Mouse (Mus musculus) left cerebral cortex, postnatal 25 days (tissue): ENCODE measurements around the gene Eepd1. TPM values are rescaled to one million over a fixed set of nuclear protein-coding genes. Genes with fewer than 3 reads are reported as not detected.

Source experiments
- DNase-seq, 2 experiments: peaks; one replicate each; pipeline ENCODE4 v3.0.0; 2022; ENCODE audit warnings: low spot score in 2 of 2, mixed read lengths in 1 of 2
- intact Hi-C: fragments of 180-260 bp; cut with DNase I; formaldehyde crosslinking; loops from one replicate; pipeline ENCODE4 v1.15.1; 2025
- total RNA-seq, 2 experiments: library from RNA; stranded (reverse); gene quantifications; 2 replicates each; pipeline ENCODE4 v1.2.3; 2021

The Eepd1 gene
- total RNA-seq, 2 experiments from 2014 or later, result 18.9 to 21.7 TPM

DNA sequence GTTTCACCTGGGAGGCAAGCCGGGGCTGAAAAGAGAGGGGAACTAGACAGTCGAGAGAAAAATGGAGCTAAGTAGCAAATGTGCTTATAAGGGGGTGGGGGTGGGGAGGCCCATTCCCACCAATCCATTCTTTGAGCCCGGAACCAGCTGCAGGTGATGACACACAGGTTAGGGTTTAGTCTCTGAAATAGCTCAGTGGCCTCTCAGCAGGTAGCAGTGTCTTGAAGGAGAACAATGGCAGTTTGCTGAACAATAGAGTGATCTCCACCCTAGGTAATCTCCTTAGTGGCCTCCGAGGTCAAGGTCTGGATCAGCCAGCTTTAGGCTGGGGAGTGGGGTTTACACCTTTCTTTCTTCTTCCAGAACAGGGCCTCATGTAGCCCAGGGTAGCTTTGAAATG, 82.5 kb downstream of the Eepd1 start:
- intact Hi-C loops, result no loop called here
- DNase-seq, result no peak

DNA sequence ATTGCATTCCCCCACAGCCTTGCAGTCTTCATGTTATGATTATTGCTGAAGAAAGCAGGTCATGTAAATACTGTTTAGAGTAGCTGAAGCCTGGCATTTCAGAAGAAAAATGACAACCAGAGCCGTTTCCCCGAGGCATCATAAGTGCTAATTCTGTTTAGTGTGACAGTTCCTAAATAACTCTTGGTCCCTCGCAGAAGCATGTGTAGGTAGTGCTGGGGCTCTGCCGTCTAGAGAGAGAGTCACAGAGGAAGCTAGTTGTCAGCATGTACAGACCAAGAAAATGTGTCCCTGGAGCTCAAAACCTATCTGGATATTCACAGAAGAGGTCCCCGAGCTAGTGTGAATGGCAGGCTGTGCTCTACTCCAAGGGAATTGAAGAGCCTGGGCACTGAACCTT, 85.7 kb downstream of the Eepd1 start:
- peak in 1 of 2 experiments; percentile 69 for DNase-seq
- intact Hi-C loops, result no loop called here

DNA sequence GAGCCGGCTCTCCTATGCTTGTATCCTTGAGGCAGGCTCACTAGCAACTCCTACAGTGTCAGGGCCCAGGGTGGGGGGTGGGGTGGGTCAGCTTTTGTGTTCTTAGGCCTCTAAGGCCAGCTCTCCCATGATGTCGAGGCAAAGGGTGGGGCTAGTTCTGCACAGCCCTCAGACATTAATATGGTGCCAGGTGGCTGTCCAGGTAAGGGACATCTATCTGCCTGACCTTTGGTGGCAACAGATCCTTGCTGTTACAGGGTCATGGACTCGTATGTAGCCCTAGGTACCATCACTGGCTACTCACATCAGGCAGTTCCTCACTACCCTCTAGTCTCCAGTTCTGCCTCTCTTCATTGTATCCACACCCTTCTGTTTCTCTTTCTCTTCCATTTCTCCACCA, 87.4 kb downstream of the Eepd1 start:
- intact Hi-C loops, result no loop called here
- no peak for DNase-seq

DNA sequence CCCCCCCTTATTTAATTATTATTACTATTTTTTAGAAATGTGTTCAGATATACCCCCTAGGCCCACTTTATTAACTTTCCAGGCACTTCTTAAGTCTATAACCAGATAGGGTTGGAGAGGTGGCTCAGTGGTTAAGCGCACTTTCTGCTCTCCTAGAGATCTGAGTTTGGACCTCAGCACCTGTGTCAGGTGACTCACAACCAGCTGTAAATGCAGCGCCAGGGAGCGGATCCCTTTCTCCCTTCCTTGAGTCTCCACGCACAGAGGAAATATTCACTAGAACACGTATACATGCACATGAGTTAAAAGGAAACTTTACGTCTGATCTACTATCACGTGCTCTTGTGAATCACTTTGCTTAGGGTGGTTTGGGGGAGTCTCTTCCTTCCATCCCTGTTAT, 88.7 kb downstream of the Eepd1 start:
- intact Hi-C loops, result loop anchor here (5.0 kb wide), 1 partner anchor 88 kb away; the partner anchor contains the start of gene Eepd1

DNA sequence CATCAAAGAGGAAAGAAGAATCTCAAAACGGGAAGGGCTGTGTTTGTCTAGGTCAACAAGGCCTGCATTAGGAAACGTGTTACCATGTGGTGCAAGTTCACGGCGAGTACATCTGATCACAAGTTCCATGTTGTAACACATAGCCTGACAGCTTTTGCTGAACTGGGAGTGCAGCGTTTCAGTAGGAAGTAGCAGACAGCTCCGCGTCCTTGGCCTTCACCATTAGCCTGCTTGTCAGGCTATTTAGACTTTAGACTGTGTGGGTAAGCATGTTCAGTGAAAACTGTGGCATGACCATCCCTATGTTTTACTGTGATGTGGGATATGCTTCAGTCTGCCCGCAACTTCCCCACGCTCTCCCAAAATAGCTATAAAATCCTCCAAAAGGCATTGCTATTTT, 89.1 kb downstream of the Eepd1 start:
- intact Hi-C loops, result loop anchor here (5.0 kb wide), 1 partner anchor 88 kb away; the partner anchor contains the start of gene Eepd1
- peak; percentile 26 to 75 for DNase-seq

More for the DNA sequence above, 88.7 kb downstream of the Eepd1 start:
- DNase-seq, result no peak

DNA sequence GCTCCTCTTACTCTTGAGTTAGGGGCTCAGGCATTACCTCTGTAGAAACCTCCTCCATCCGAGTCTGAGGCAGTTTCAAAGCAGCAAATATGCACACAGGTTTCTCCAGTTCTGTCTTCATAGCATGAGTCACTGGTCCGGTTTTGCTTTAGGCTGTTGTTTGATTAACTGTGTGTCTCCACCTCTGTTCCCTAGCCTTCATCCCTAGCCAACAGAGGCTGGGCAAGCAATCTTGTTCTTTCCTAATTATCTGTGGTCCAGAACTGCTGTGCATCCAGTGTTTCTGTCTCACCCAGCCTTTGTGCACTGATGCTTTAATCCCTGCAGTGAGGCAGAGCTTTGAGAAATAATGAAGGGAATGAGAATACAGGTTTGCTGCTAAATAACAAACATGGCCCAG, 90.0 kb downstream of the Eepd1 start:
- no peak for DNase-seq
- intact Hi-C loops, result loop anchor here (5.0 kb wide), 1 partner anchor 89 kb away; the partner anchor contains the start of gene Eepd1

DNA sequence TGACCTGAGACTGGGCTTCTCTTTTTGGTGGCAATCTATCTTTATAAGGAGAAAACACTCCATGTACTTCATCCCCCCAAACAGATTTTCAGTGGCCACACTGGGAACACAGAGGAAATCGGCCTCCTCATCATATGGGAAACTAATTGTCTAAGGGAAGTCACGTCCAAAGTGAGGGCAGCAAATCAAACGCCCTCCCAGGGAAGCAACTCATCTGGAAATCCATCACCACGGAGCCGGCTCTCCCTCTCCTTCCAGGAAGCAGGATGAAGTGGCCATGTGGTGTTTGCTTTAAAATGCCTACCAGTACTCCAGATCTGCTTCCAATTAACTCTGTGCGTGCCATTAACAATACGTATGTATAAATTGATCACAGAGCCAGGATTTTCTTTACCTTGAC, 92.4 kb downstream of the Eepd1 start:
- intact Hi-C loops, result loop anchor here (5.0 kb wide), 1 partner anchor 91 kb away; the partner anchor contains the start of gene Eepd1
- DNase-seq, result no peak

DNA sequence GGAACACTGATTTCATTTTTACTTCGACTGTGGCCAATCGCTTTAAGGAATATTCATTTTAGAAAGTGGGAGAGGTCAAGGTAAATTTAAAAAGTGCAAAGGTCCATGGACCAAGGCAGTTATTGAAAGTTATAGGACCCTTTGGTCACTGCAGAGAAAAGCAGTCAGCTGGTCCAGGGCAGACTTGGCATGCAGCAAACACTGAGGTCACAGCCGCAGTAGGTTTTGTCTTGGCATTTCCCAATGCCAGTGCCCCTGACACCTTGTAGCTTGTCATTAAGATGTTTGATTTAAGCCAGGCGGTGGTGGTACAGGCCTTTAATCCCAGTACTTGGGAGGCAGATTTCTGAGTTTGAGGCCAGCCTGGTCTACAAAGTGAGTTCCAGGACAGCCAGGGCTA, 92.8 kb downstream of the Eepd1 start:
- no peak for DNase-seq
- intact Hi-C loops, result loop anchor here (5.0 kb wide), 1 partner anchor 92 kb away; the partner anchor contains the start of gene Eepd1

DNA sequence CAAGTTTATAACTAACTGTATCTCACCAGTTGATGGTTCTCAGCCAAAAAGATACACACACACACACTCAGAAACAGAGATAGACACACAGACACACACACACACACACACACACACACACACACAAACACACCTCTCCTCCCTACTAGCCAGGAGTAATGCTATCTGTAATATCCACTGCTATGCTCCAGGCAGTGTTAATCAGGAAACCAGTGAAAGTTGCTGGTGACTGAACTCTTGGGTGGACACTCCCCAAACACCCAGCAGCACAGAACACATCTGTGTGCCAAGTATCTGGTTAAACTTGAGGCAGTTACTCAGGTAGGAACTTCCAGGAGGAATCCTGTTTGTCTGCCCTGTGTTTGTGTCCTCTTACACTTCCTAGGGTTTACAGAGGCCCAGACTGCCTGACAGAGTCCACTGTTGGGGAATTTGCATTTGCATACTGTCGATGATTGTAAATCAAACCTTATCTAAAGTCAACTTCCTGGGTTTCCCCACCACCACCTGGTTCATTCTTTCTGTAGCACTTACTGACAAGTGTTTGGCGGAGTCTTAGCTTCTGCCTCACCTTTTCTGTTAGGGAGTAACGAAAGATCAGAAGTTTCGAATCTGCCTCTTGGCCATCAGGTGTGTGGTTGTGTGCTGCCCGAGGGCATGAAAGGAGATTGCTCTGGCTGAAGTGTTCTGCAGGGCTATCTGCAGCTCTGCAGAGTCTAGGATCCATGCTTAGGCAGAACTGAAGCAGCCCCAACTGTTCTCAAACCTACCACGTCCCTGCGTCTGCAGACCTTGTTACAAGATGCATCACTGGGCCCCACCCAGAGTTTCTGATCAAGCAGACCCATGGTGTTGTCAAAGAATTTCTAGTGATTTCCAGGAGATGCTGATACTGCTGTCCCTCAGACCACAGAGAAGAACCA, 97.6 kb downstream of the Eepd1 start:
- intact Hi-C loops, result no loop called here
- DNase-seq, result no peak

DNA sequence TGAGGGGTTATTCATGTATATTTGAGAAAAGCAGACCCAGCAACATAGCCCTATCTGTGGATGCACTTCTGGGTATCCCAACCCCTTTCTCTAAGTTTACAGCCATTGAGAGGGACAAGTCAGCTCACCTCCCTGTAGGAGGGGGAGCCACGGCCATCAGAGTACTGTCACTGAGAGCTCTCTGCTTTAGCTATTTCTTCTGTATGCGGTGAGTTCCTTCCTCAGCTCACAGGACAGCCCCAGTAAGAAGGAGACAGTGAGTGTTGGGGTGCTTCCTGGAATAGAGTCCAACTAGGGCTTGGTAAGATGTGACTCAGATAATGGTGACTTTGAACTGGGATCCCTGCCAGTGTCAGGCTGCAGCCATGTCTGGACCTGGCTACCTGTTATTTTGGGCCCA, 102.3 kb downstream of the Eepd1 start:
- intact Hi-C loops, result no loop called here
- DNase-seq, result no peak

DNA sequence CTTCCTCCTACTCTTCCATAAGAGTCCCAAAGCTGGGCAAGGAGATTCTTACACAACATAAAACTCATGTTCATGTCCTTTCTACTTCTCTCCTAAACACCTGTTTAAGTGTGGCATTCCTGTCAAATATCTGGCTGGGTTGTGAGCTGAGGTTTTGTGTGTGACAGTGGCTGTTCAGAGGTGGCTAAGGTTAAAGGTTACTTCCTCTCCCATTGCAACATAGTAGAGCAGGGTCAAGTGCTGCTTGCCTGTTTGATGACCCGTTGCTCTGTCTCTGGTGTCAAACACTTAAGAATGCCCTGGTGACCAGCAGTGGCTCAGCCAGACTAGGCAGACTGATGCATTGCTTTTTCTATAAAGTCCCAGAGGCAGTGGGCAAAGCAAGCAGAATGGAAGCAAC, 104.3 kb downstream of the Eepd1 start:
- intact Hi-C loops, result no loop called here
- no peak for DNase-seq

DNA sequence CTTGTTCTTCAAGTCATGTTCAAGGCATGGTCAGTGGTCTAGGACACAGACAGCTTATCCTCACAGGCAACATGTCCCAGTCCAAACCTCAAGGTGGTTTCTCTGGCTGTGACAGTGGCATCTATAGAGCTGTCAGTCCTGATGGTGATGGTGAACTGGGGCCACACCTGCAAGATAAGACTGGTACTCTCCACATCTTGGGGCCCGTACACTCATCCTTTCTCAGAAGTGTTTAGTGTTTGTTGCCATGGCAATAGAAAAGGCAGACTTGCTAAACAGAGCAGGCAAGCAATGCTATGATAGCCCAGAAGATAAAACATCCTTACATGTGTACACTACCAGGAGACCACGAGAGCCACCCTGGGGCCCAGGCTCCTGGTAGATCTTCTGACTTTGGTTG, 107.2 kb downstream of the Eepd1 start:
- intact Hi-C loops, result no loop called here
- DNase-seq, result no peak

DNA sequence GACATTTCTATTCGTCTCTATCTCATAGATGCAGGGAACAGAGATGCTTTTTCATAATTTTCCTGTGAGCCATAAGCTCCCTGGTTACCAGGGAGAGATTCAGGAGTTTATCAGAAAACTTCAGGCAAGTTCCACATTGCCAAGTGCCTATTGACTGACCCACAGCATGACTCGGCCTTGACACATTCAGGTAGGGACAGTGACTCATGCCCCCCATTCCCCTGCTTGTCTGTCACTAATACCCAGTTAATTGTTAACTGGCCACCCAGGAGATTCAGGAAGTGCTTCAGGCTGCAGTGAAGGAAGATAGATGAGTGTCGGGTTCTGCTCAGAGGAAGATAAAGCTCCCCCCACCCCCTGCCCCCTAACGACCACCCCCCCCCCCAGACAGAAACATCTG, 109.4 kb downstream of the Eepd1 start:
- no peak for DNase-seq
- intact Hi-C loops, result loop anchor here (2.0 to 5.0 kb wide), 3 partner anchors 110 to 438 kb away; partner anchors contain the start of genes Eepd1 and Herpud2

DNA sequence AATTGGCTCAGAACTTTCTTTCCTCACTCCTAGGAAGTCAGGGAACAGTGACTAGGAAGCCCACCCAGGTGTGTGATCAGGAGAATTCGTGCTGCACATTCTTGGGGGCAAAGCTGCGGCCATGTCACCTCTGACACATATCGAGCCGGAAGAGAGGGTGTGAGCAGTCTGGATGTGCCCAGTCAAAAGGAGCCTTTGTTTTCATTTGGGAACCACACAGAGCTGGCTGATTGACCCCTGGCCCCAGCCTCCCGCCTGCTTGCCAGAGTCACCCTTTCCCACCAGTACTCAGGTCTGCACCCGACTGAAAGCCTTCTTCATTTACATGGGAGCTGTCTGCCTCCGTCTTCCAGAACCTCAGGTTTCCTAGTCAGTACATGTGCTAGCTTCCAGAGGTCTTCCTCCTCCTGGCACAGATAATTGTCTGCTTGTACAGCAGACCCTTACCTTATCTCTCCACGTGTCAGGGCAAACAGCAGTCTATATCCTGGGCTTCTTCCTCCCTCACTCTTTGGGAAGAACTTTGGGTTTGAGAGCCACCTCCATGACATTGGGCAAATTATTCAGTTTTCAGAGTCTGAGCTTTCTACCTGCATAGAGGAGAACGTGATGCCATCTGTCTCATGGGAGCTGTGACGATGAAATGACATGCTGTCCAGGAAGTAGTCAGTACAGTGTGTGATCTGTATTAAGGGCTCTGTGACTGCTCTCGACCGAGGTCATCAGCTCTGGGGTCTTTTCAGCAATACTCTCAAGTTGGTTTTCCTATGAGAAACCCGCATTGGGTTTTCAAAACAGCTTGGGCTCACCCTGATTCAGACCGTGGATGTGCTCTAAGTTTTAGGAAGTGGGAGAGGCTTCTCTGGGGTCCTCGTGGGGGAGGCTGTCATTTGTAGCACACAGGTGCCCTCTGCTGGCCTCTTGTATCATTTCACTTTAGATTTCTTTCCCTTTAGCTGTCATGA, 110.3 kb downstream of the Eepd1 start:
- intact Hi-C loops, result loop anchor here (2.0 to 5.0 kb wide), 4 partner anchors 111 to 439 kb away; partner anchors contain the start of genes Eepd1 and Herpud2
- peak; percentile 34 to 40 for DNase-seq

DNA sequence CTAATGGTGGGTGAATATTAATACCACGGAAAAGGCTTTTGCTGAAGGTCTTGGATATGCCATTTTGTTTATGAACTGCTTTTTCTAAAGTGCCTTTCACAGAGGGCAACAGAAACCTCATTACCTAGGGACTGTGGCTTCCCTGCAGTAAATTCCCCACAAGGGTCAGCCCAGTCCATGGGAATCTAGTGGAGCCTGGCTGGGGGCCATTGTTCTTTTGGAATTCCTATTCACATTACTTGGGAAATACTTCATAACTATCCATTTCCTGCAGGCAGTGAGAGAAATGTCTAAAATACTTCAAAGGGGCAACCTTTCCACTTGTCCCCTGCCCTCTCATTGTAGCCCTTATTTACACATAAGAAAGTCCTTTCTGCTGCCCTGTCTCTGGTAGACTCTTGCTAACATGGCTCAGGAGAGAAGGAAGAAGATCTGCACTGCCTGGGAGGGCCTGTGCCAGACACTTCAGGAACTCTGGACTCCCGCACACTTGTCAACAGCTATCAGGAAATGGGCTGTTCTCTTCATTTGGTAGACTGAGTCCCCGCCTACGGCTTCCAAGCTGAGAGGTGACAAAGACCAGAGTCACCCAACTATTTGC, 111.1 kb downstream of the Eepd1 start:
- DNase-seq, result no peak
- intact Hi-C loops, result loop anchor here (2.0 to 5.0 kb wide), 3 partner anchors 274 to 440 kb away; partner anchors contain the start of gene Herpud2

DNA sequence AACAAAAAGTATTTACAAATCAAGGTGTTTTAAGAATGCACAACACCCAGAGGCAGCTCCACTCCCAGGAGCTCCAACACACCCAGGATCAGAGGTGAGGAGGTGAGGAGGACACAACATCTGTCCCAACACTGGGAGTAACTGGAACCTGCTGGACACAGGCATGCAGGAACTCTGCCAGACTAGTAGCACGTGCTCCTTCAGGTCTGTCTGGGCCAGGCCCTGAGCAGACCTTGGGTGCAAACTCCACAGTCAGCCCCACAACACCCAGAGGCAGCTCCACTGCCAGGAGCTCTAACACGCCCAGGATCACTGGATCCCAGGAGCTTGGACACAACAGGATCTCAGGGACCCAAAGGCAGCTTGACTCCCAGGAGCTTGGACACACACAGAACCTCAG, 143.4 kb downstream of the Eepd1 start:
- intact Hi-C loops, result no loop called here
- DNase-seq, result no peak

DNA sequence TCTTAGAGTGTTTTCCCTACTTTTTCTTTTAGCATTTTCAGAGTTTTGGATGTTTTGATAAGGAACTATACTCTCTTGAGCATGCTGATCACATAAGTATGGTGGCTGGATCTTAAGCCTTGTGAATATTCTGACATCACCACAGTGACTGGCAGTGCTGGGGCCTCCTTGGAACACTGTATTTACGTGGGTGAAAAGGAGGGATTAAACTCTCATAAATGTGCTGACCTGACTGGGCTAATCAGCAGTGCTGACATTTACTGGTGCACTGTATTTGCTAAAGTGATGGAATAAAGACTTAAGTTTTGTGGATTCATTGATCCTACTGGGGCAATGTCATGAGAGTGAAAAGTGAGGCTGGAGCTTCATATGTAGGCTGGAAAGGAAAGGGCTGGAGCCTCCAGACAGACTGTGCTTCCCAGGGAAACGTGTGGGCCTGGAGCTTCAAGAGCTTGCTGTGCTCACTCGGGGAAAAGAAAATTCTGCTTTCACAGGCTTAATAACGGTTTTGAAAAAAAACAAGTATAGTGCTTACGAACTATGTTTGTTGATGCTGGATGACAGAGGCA, 148.3 kb downstream of the Eepd1 start:
- intact Hi-C loops, result no loop called here
- DNase-seq, result no peak
